Mouse (Mus musculus) liver (tissue): ENCODE results near the gene Hccs.
"Not testable (repeated sequence)": the region's sequence is repeated elsewhere in the genome, so short reads cannot be mapped to it uniquely, and the experiment has no call there.

Source experiments
- DNase-seq: peaks from one replicate; pipeline ENCODE4 v3.0.0-alpha.2; 2020; ENCODE audit warnings: mixed read lengths

Hccs gene

GRCm38 (mm10) chrX:169319945-169320667 lies at the start of gene Hccs:
Gene Hccs, minus strand, starts transcription at chrX:169320372.
- DNase-seq, result peak; percentile 92

DNA sequence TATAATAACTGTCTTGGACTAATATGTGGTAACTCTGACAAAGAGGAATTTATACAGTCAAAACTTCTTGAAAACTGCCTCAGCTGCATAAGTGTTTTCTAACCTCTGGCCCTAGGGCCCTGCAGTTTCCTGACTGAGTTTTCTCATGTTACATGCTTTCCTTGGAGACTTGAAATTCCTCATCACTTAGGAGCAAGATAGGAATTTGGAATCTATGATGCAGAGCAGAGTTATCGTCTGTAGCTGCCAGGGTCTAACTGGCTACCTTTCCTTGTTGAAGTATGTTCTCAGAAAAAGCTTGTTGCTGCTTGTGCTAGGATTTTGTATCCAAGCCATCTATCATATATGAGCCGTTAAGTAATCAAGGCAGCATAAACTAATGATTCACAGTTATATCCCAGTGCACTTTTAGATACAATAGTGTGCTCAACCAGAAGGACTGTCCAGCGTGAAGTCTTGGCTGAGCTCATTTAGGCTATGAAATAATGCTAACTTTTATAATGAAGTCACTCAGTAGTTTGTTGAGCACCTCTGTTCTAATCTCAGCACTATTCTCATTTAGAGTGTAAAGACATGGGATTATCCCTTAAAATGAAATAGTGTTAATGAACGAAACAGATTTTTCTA lies 37.1 kb upstream of the Hccs start:
- no peak for DNase-seq

DNA sequence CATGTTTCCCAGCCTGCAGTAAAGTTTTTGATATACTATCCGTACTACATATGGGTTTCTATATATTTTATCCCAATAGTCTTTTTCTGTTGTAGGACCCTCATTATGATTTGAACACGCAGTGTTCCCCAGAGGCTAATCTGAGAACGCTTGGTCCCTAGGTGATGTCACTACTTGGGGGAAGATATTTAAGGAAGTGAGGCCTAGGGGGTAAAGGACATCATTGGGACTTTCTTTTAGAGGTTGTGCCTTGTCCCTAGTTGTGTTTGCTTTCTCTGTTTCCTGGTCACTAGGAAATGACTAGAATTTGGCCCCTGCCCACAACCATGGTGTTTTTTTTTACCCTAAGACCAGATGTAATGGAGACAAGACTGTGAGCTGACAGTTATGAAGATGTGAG lies 18.0 kb upstream of the Hccs start:
- DNase-seq, result no peak

DNA sequence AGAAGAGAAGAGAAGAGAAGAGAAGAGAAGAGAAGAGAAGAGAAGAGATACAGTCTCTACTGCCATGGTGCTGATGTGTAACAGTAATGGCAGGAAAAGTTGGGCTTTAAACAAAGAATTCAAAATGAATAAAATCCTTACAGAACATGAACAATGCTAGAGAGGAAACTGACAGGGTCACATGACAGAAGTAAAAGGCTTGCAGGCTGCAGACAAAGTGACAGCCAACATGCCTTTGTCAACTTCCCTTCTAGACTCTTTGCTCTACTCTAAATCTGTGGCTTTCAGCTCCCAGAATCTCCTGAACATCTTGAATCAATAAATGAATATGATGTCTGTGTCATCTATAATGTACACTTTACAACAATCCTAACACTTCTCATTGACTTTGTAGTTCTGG lies 17.4 kb upstream of the Hccs start:
- no peak for DNase-seq

DNA sequence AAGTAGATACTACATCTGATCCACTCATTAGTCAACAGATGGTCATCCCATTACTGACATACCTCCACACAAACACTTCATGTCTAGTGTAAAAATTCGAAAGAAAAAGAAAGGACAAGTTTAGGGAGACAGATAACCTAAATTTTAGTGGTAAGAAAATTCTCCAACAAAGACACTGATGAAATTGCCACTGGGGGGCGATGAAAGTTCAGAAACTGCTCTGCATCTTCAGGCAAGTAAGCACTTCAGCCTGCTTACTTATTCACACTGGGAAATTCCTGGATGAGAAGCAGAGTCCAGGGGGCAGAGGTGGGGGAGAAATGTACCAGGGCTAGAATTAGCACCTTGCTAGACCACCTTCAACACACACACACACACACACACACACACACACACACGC lies 12.1 kb upstream of the Hccs start:
- DNase-seq, result peak; percentile 22

DNA sequence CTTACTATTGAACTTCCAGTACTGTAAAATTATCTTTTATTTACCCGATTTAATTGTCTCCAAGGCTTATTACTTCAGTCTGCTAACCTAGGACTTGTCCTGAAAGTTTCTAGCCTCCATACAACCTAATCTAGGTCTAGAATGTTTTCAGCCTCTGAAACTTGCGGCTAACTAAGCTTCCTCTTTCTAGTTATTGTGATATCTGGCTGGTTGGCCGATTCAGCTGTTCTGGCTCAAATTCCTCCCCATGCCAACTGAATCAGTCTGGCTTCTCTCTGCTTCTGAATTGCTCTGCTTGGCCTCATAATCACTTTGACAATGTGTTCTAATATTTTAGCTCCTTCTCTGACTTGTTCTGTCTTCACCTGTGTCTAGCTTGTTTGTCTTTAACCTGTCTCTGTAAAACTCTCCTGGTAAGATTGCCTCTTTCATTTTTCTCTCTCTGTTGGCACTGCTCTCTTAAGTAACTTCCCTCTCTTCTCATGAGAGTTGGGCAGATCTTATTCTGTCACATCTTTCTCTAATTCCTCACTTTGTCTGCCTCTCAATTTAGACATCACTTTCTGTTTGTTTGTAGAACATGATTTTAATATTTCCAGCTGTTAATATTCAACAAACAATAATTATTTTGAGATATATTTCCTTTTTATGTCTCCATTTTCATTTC lies 5.9 kb upstream of the Hccs start:
- no peak for DNase-seq

DNA sequence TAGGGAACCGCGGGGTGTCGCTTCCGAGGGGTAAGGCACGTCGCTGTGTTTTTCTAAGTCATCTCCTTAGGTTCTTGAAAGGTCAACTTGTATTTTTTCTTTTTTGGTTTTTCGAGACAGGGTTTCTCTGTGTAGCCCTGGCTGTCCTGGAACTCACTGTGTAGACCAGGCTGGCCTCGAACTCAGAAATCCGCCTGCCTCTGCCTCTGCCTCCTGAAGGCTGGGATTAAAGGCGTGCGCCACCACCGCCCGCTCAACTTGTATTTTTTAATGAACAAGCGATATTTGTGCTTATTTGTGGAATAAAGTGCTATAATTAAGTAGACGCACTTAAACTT lies 465 bp upstream of the Hccs start:
- not testable (repeated sequence) for DNase-seq

DNA sequence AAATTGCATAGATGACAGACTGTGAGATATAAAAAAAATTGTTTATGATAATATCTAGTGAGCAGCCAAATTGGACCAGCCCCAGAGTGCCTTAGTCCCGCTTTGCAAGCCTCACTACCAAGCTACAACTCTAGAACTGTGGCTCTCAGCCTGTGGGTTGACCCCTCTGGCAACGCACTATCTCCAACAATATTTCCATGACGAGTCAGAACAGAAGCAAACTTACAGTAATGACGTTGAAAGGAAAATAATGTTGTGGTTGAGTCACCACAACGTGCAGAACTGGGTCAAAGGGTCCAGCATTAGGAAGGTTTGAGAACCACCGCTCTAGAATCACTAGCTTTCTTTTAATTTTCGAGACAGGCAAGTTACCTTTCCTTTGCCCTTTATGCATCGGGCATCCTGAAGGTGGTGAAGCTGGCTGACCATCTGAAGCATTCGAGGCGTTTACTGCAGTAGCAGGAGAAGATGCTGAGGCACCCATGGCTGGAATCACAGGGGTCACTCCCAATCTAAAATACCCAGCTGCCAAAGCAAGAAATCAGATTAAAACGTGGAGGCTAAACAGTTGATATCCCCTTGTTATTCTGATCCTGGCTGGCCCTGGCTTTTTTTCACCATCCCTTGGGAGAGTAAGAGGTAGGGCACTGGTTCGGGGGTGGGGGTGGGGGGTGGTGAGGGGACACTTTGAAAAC lies 959 bp downstream of the Hccs start:
- DNase-seq, result no peak

DNA sequence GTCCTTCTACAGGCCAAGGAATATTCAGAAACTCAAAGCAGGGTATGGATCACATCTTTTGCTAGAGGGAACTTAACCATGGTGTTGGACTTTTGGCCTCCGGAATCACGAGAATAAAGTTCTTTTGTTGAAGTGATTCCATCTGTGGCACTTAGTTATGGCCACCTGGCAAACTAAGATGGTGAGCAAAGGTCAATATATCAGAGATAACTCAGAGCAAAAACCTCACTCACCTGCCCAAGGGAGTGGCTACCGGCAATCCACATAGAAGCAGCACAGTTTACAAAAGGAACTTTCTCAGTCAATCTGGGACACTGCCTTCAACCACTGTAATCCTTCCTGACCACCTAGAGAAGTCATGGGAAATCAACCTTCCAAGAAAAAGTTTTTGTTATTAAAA lies 11.6 kb downstream of the Hccs start:
- no peak for DNase-seq

GRCm38 (mm10) chrX:169303945-169304344 lies 16.2 kb downstream of the Hccs start:
- peak; percentile 21 for DNase-seq

GRCm38 (mm10) chrX:169302271-169303045 lies 17.7 kb downstream of the Hccs start:
- no peak for DNase-seq

DNA sequence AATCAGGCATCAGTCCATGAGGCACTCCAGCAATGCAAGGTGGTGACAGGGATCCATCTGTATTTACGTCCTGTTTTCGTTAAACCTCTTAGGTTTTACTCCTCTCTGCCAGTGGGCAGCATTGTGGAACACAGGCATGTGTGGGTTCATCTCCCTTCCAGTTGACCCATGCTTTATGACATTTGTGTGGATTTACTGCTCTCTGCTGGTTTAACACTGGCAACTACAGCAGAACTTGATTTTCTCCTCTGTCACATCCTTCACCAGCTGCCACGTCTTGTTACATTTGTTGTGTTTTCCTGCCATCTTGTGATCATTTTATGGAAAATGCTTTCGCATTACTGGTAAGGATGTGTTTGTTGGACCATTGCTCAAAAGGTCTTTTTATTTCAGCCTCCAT lies 20.6 kb downstream of the Hccs start:
- no peak for DNase-seq

DNA sequence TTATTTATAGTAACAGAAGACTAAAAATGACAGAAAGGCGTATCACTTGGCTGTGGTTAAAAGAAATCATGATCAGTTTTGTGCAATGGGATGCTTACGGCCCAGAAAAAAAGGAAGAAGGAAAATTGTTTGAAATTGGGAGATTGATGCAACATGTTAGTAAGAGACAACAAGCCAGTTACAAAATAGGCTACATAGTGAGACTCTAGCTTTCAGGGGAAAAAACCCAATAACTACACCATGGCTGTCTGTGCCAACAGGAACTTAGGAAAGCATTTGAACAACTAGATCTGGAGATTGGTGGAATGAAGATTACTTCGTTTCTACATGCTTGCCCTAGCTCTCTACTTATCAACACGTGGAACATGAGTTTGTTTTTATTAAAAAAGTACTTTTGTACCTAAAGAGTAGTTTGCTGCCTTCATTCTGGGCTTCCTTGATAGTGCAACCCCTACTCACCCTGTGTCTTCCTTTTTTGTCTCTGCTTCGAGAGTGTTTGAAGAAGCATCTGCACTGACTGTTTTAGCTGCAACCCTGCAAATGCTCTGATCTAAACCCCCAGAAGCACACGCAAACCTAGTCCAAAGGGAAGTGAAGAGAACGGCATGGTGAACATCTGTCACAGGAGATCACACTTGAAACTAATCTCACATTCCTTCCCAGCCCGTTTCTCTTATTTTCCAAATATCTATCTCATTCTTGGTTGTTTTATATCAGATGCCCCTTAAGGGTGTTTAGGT lies 56.6 kb downstream of the Hccs start:
- no peak for DNase-seq

DNA sequence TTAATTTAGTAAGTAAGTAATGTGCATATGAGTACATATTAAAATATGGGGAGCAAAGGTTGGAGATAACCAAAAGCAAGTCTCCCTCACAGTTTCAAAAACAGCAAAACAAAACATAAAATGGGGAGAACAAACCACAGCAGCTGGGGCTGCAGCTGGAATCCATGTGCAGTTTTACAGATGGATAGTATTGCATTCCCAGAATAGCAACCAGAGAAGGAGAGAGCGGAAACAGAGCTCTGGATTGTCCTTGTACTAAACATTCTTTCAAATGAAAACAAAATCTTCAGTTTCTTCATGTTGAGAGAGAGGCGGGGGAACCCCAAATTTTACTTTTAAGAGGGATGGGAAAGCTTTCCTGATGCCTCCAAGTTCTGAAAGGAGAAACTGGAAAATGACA lies 58.0 kb downstream of the Hccs start:
- no peak for DNase-seq

GRCm38 (mm10) chrX:169261034-169261433 lies 59.1 kb downstream of the Hccs start:
- DNase-seq, result no peak

GRCm38 (mm10) chrX:169256741-169257140 lies 63.4 kb downstream of the Hccs start:
- no peak for DNase-seq

- no peak for DNase-seq
These were observed 64.3 kb downstream of the Hccs start for GRCm38 (mm10) chrX:169255915-169256314.

DNA sequence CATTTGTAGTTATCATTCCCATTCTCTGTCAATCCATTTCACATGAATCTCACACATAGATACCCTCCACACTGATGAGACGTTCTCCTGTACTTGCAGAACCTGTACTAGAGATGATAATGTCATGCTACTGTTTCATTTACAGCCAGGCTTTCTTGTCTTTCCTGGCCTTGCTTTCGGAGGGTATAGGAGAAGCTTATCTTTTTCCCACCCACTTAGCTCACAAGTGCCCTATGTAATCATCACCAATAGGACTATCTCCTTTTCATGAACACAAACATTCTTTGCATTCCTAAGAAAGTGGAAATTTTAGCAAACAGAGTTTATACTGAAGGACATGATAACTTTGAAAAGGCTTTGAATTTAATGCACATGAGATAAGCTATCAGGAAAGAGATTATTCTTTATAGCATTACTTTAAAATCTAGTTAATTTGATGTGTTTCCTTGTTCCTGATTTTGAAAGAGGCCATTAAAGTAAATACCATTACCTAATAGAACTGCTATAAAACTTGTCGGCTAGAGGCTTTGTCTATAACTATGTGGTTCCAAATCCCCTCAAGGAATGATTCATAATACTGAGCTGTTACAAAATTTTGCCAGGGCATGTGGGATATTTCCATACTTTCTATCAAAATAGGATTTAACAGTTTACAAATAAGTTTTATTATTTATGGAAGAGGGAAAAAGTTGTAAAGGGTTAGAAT lies 97.7 kb downstream of the Hccs start:
- no peak for DNase-seq

DNA sequence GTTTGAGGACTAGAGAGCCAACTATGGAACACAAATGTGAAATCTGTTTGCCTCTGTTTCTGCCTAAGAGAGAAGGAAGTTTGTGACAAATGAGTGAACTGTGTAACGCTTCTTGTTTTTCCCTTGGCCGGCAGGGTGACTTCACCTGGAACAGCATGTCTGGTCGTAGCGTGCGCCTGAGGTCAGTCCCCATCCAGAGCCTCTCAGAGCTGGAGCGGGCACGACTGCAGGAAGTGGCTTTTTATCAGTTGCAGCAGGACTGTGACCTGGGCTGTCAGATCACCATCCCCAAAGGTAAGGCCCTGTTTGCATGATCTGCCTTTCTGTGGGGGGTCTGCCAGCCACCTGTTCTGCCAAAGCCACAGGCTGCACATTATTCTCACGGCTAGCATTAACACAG lies 100.1 kb downstream of the Hccs start:
- DNase-seq, result peak; percentile 14

GRCm38 (mm10) chrX:169210019-169210418 lies 110.2 kb downstream of the Hccs start:
- no peak for DNase-seq
